Mouse (Mus musculus) megakaryocyte, embryonic 14.5 days (primary cell): ENCODE results near the gene Lbr.

ENCODE experiments used
- FLI1 ChIP-seq: IDR thresholded peaks from 2 replicates; pipeline ENCODE4 v1.6.1; 2012; ENCODE audit warnings: low read length, inconsistent platforms, mixed read lengths
- GATA1 ChIP-seq: IDR thresholded peaks from 3 replicates; pipeline ENCODE4 v1.6.1; 2012; ENCODE audit warnings: mixed read lengths, low read length, inconsistent platforms, borderline replicate concordance

- TF ChIP-seq GATA1 = no peak
- no peak for TF ChIP-seq FLI1
Observed at GRCm38 (mm10) chr1:181889670-181890069, 46.8 kb upstream of the Lbr start.
